Mouse (Mus musculus) urinary bladder, postnatal 4 days (tissue): ENCODE measurements at regions not wholly inside any gene's neighbourhood (a gene's known extent, or its start where the extent isn't known, plus 50 kb on each side); places are given as distances from the start of the nearest gene placed in this dataset.
A peak's percentile ranks its signal among the peaks of the same experiment; 100 is the strongest.

Source experiments
- DNase-seq, 2 experiments: peaks; one replicate each; pipeline ENCODE4 v3.0.0; 2021 to 2022; ENCODE audit warnings: low spot score in 2 of 2

DNA sequence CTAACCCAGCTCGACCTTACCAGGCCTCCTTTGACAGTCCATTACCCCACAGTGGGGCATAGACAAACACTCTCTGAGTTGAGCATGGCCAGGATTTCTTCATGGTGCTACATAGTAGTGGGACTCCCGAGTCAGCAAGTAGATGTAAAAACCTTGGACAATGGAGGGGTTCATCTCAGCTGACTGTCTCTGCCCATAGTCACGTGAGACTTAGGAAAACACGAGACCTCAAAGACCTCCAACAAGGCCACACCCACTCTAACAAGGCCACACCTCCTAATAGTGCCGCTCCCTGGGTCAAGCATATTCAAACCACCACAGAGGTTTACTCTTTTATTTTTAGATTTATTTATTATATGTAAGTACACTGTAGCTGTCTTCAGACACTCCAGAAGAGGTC is 52.5 kb upstream of the Cldn24 start:
- no peak for DNase-seq

DNA sequence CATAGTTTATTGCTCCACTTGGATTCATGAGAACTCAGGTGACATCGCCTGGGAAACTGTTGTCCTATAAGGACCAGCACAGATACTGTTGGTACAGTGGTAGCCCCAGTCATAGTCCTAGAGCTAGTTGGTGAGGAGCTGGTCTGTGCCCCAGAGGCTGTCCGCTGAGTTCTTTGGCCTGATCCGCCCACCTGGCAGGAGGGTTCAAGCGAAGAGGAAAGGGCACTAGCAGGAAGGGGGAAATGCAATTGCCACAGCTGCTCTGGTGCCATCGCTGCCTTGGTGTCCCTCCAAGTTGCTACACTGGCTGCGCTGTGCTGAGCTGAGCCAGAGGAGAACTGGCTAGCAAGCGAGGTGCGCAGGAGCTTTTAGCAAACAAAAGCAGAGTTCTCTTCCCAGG is 53.2 kb upstream of the Cldn24 start:
- DNase-seq = no peak

DNA sequence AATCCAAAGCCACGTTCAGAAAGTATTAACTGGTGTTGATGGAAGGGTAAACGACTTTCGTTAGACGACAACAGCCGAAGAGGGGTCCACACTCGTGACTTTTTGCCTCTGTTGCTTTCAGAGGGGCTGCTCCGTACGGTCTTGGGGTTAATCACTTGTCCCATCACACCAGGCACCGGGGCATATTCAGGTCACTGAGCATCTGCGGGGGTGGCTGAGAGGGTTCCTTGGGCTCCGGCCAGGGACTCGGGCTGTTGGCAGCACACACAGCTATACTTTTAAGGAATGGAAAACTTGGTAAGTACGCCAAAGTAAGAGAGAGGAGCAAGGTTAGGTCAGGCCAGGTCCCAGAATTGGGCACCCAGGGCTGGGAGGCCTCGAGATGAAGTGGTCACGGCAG is 50.7 kb upstream of the Cdkn2aip start:
- peak in 1 of 2 experiments; percentile 49 for DNase-seq

DNA sequence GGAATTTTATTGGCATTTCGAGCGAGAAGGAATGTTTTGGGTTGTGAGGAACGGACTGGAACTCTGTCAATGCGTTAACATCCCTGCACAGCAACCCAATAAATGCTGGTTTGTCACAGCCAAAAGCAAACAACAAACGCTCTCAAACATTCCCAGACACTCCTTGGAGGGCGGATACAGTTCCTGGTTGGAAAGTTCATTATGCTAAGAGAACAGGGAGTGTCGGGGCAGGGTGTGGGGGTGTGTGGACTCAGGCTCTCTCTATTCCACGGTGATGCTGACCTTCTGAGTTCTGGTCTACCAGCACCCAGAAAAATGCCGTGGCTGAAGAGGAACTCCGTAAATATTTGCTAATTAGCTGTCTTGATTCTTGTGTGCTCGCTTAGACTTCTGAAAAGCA is 50.3 kb upstream of the Cdkn2aip start:
- DNase-seq = no peak
